Mouse (Mus musculus) liver, adult 2 months (tissue): ENCODE results near the gene Smurf1. TPM values are rescaled to one million over a fixed set of nuclear protein-coding genes. Genes with fewer than 3 reads are reported as not detected.

Experiments used
- DNase-seq: peaks from one replicate; pipeline ENCODE4 v3.0.0-alpha.2; 2011; ENCODE audit warnings: low read depth, low spot score; ENCODE audit errors: extremely low read depth
- H3K27ac ChIP-seq: fragments of 200-500 bp; replicated peaks from 2 replicates; pipeline ENCODE4 v1.5.1; 2012; ENCODE audit warnings: low read depth, mild to moderate bottlenecking, control low read depth, inconsistent platforms, low read length; ENCODE audit not compliant: insufficient read depth
- H3K27me3 ChIP-seq: fragments of 200-500 bp; 2 replicates; pipeline ENCODE4 v1.6.1; 2012; ENCODE audit warnings: mild to moderate bottlenecking, moderate library complexity, low read length, inconsistent platforms; ENCODE audit not compliant: control insufficient read depth, insufficient read depth
- H3K36me3 ChIP-seq: fragments of 200-500 bp; 2 replicates; pipeline ENCODE4 v1.6.1; 2012; ENCODE audit warnings: low read length, inconsistent platforms; ENCODE audit not compliant: control insufficient read depth, insufficient read depth
- H3K4me1 ChIP-seq: fragments of 200-500 bp; 2 replicates; pipeline ENCODE4 v1.6.1; 2011; ENCODE audit warnings: low read length; ENCODE audit not compliant: control insufficient read depth, insufficient read depth
- H3K4me3 ChIP-seq: fragments of 200-500 bp; 2 replicates; pipeline ENCODE4 v1.5.1; 2011; ENCODE audit warnings: low read depth, mild to moderate bottlenecking, control low read depth, low read length, moderate library complexity; ENCODE audit not compliant: insufficient read depth
- H3K79me2 ChIP-seq: fragments of 200-500 bp; 2 replicates; pipeline ENCODE4 v1.6.1; 2012; ENCODE audit warnings: inconsistent platforms, mild to moderate bottlenecking, low read length, moderate library complexity; ENCODE audit not compliant: control insufficient read depth, insufficient read depth
- H3K9ac ChIP-seq: fragments of 200-500 bp; 2 replicates; pipeline ENCODE4 v1.6.1; 2012; ENCODE audit warnings: low read depth, mild to moderate bottlenecking, control low read depth, inconsistent platforms, low read length
- CTCF ChIP-seq: fragments of 200-500 bp; IDR thresholded peaks from 2 replicates; pipeline ENCODE4 v1.5.1; 2011; ENCODE audit warnings: low read depth, low read length, control low read depth
- POLR2A ChIP-seq: fragments of 200-500 bp; IDR thresholded peaks from 2 replicates; pipeline ENCODE4 v1.6.1; 2011; ENCODE audit warnings: low read length, control low read depth; ENCODE audit not compliant: insufficient read depth; ENCODE audit errors: extremely low read depth
- WGBS: fragments of 180-500 bp; shearing (Covaris S2); methylation state at CpG from one replicate; pipeline ENCODE4 v1.1.7; 2018; 5-methylcytosine and 5-hydroxymethylcytosine counted together
- polyA plus RNA-seq: library from polyadenylated mRNA; depleted of rRNA; stranded (reverse); fragments of >200 nt; gene quantifications from 2 replicates; pipeline ENCODE4 v1.2.3, GENCODE M21; 2012
- total RNA-seq: library from RNA; depleted of rRNA; stranded (reverse); fragments of >200 nt; gene quantifications from 2 replicates; pipeline ENCODE4 v1.2.3, GENCODE M21; 2014

Gene Smurf1
- total and polyA plus RNA-seq, 2 experiments, result 5.2 to 8.6 TPM

- Histone ChIP-seq H3K27me3 (no peaks in the 10 kb centered on the region), H3K27ac (no peak overlapping the region), H3K79me2 (peaks cover 48% of the 10 kb centered on the region), H3K4me1 (peaks cover 2% of the 10 kb centered on the region; the same call in 1 of the 2 replicates), H3K9ac (no peak overlapping the region), H3K36me3 (no peaks in the 10 kb centered on the region), H3K4me3 (no peak overlapping the region)
- DNase-seq, result no peak
- 65% methylated on average over 7 of the region's 7 CpGs for WGBS
- TF ChIP-seq CTCF (no peak), POLR2A (no peak)
Observed at GRCm38 (mm10) chr5:144912519-144913310, 52.9 kb downstream of the Smurf1 start.

DNA sequence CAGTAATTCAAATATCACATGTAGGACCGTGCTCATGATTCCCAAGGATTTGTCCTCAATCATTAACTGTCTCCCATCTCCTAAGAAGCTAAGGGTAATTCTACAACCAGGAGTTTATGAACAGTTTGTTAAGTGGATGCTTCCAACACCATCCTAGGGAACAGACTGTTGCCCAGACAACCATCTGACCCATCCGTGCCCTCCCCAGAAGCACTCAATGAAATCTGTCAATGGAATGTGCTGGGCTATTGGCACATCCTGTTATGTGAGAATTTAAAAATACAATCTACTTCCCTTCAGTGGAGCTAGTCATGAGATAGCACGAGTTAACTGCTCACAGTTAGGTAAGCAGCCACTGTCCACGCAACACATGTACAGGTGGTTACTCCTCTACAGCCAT is 56.1 kb downstream of the Smurf1 start:
- Histone ChIP-seq H3K27ac (no peak overlapping the region), H3K79me2 (peaks cover 36% of the 10 kb centered on the region), H3K36me3 (no peaks in the 10 kb centered on the region), H3K27me3 (no peaks in the 10 kb centered on the region), H3K4me1 (peaks cover 6% of the 10 kb centered on the region), H3K4me3 (no peak overlapping the region), H3K9ac (no peak overlapping the region)
- no peak for TF ChIP-seq POLR2A
- no peak for TF ChIP-seq CTCF
- WGBS, result 80% methylated on average over 4 of the region's 4 CpGs
- no peak for DNase-seq

- DNase-seq, result peak; percentile 57
- 70% methylated on average over 2 of the region's 2 CpGs for WGBS
- H3K27me3 ChIP-seq, result no peaks in the 10 kb centered on the region
- H3K27ac ChIP-seq, result no peak overlapping the region
- no peaks in the 10 kb centered on the region for H3K36me3 ChIP-seq
- peaks cover 29% of the 10 kb centered on the region for H3K79me2 ChIP-seq
- no peak for TF ChIP-seq POLR2A
- TF ChIP-seq CTCF, result peak; percentile 21; the same call in 1 of the 2 replicates
- H3K4me1 ChIP-seq, result peaks cover 7% of the 10 kb centered on the region; the same call in 1 of the 2 replicates
- no peak overlapping the region for H3K4me3 ChIP-seq
- no peak overlapping the region for H3K9ac ChIP-seq
Observed at GRCm38 (mm10) chr5:144907591-144907990, 58.1 kb downstream of the Smurf1 start.

GRCm38 (mm10) chr5:144904356-144905134 is 61.1 kb downstream of the Smurf1 start:
- no peak for TF ChIP-seq POLR2A

GRCm38 (mm10) chr5:144901791-144902190 is 63.9 kb downstream of the Smurf1 start:
- TF ChIP-seq CTCF, result no peak
- TF ChIP-seq POLR2A, result no peak
- no peak overlapping the region for H3K9ac ChIP-seq
- H3K27ac ChIP-seq, result no peak overlapping the region
- H3K27me3 ChIP-seq, result no peaks in the 10 kb centered on the region
- no peak overlapping the region for H3K4me3 ChIP-seq
- no peak for DNase-seq
- WGBS, result 97% methylated on average over 10 of the region's 10 CpGs
- H3K36me3 ChIP-seq, result peaks cover 11% of the 10 kb centered on the region; the same call in 1 of the 2 replicates
- H3K4me1 ChIP-seq, result peaks cover 7% of the 10 kb centered on the region; the same call in 1 of the 2 replicates
- H3K79me2 ChIP-seq, result peaks cover 2% of the 10 kb centered on the region; the same call in 1 of the 2 replicates

More at GRCm38 (mm10) chr5:144904356-144905134, 61.1 kb downstream of the Smurf1 start:
- H3K4me1 ChIP-seq, result peaks cover 7% of the 10 kb centered on the region; the same call in 1 of the 2 replicates
- peaks cover 10% of the 10 kb centered on the region; the same call in 1 of the 2 replicates for H3K79me2 ChIP-seq
- WGBS, result 40% methylated on average over 12 of the region's 12 CpGs
- 0 out of 2 replicates have a peak, but pooled peaks cover 5% of the 10 kb centered on the region for H3K36me3 ChIP-seq
- no peak overlapping the region for H3K9ac ChIP-seq
- H3K27me3 ChIP-seq, result no peaks in the 10 kb centered on the region
- no peak overlapping the region for H3K27ac ChIP-seq
- no peak overlapping the region for H3K4me3 ChIP-seq
- peak; percentile 81 for DNase-seq
